Mouse (Mus musculus) layer of hippocampus, adult 2 months (tissue): ENCODE results near the gene 1700015F17Rik. TPM values are rescaled to one million over a fixed set of nuclear protein-coding genes. Genes with fewer than 3 reads are reported as not detected.

Source experiments
- DNase-seq, 2 experiments: peaks; one replicate each; pipeline ENCODE4 v3.0.0; 2022; ENCODE audit warnings: low spot score in 2 of 2
- H3K27ac ChIP-seq: fragments of 200-600 bp; 2 replicates; pipeline ENCODE4 v1.8.1; 2022
- H3K4me3 ChIP-seq: fragments of 200-600 bp; 2 replicates; pipeline ENCODE4 v1.8.1; 2022; ENCODE audit warnings: mild to moderate bottlenecking
- CTCF ChIP-seq: fragments of 200-600 bp; conservative IDR thresholded peaks from 2 replicates; pipeline ENCODE4 v1.8.1; 2022; ENCODE audit warnings: antibody characterized with exemption, mild to moderate bottlenecking, moderate library complexity
- total RNA-seq, 2 experiments: library from RNA; stranded (reverse); gene quantifications; 2 replicates each; pipeline ENCODE4 v1.2.3; 2021

The 1700015F17Rik gene
- total RNA-seq, 2 experiments from 2014 or later: not detected

GRCm38 (mm10) chr5:5494269-5495005 lies 15.5 kb upstream of the 1700015F17Rik start:
- Histone ChIP-seq H3K4me3 (no peak overlapping the region), H3K27ac (no peak overlapping the region)
- peak; percentile 96 for TF ChIP-seq CTCF
- DNase-seq: peak; percentile 47 to 57

- TF ChIP-seq CTCF: peak; percentile 33
- H3K27ac ChIP-seq: no peak overlapping the region
- no peak for DNase-seq
- no peak overlapping the region for H3K4me3 ChIP-seq
These were observed 13.2 kb upstream of the 1700015F17Rik start for GRCm38 (mm10) chr5:5492163-5492562.

GRCm38 (mm10) chr5:5486071-5486470 lies 7.1 kb upstream of the 1700015F17Rik start:
- Histone ChIP-seq H3K27ac (no peak overlapping the region), H3K4me3 (no peak overlapping the region)
- DNase-seq: no peak
- 0 out of 2 replicates have a peak, but pooled peaks have one; percentile 8 for TF ChIP-seq CTCF

GRCm38 (mm10) chr5:5483254-5483858 lies 4.4 kb upstream of the 1700015F17Rik start:
- no peak overlapping the region for H3K27ac ChIP-seq
- no peak overlapping the region for H3K4me3 ChIP-seq
- no peak for TF ChIP-seq CTCF
- no peak for DNase-seq

- peak; percentile 88 for TF ChIP-seq CTCF
- Histone ChIP-seq H3K4me3 (no peak overlapping the region), H3K27ac (no peak overlapping the region)
- peak in 1 of 2 experiments; percentile 31 for DNase-seq
These were observed 2.7 kb upstream of the 1700015F17Rik start for GRCm38 (mm10) chr5:5481662-5482061.

- TF ChIP-seq CTCF: no peak
- DNase-seq: no peak
- Histone ChIP-seq H3K4me3 (no peak overlapping the region), H3K27ac (no peak overlapping the region)
These were observed 2.8 kb downstream of the 1700015F17Rik start for GRCm38 (mm10) chr5:5476133-5476532.

- no peak overlapping the region for H3K27ac ChIP-seq
These were observed 13.7 kb downstream of the 1700015F17Rik start for GRCm38 (mm10) chr5:5465256-5465655.

GRCm38 (mm10) chr5:5431746-5432438 lies 47.1 kb downstream of the 1700015F17Rik start:
- Histone ChIP-seq H3K4me3 (no peak overlapping the region; the same call in 1 of the 2 replicates), H3K27ac (no peak overlapping the region)
- TF ChIP-seq CTCF: no peak
- peak in 1 of 2 experiments; percentile 1 for DNase-seq

More at GRCm38 (mm10) chr5:5465256-5465655, 13.7 kb downstream of the 1700015F17Rik start:
- no peak for TF ChIP-seq CTCF
- no peak overlapping the region for H3K4me3 ChIP-seq
- DNase-seq: no peak

- Histone ChIP-seq H3K27ac (no peak overlapping the region), H3K4me3 (no peak overlapping the region)
- no peak for DNase-seq
- no peak for TF ChIP-seq CTCF
These were observed 55.2 kb downstream of the 1700015F17Rik start for GRCm38 (mm10) chr5:5423723-5424171.

GRCm38 (mm10) chr5:5423081-5423480 lies 55.9 kb downstream of the 1700015F17Rik start:
- no peak overlapping the region for H3K4me3 ChIP-seq
- TF ChIP-seq CTCF: no peak
- H3K27ac ChIP-seq: no peak overlapping the region
- DNase-seq: no peak

GRCm38 (mm10) chr5:5421439-5421838 lies 57.5 kb downstream of the 1700015F17Rik start:
- no peak for TF ChIP-seq CTCF
- Histone ChIP-seq H3K27ac (no peak overlapping the region), H3K4me3 (no peak overlapping the region)
- DNase-seq: no peak

GRCm38 (mm10) chr5:5419992-5420455 lies 58.9 kb downstream of the 1700015F17Rik start, which contains the start of gene Cdk14:
TSS of gene Cdk14 (minus strand) at chr5:5420312.
- peak within 1 kb of the TSS; percentile 29; the same call in 1 of the 2 replicates for H3K27ac ChIP-seq

GRCm38 (mm10) chr5:5419253-5419652 lies 59.7 kb downstream of the 1700015F17Rik start:
- no peak for TF ChIP-seq CTCF
- H3K27ac ChIP-seq: peak overlapping the region; percentile 29; the same call in 1 of the 2 replicates
- H3K4me3 ChIP-seq: no peak overlapping the region
- DNase-seq: no peak

More at GRCm38 (mm10) chr5:5419992-5420455, 58.9 kb downstream of the 1700015F17Rik start, which contains the start of gene Cdk14:
- H3K4me3 ChIP-seq: no peak within 1 kb of the TSS
- no peak for TF ChIP-seq CTCF
- DNase-seq: no peak
